Mouse (Mus musculus): Measurements from ENCODE around the gene Mterf4. TPM values are rescaled to one million over a fixed set of nuclear protein-coding genes. Genes with fewer than 3 reads are reported as not detected.

Gene Mterf4
- polyA plus RNA-seq, 1 experiment from 2014 or later, result 28.6 TPM

Small RNA genes lying within 50 kb of the gene (microRNA-seq; reads per million reads assigned to microRNA genes)
- not detected for gene Mir6345
- not detected for gene Mir6901
- not detected for gene Mir6902

Other genes with a start within 250 kb of the Mterf4 start
- gene Kif1a, start 204.0 kb downstream of the Mterf4 start, polyA plus RNA-seq (2014; fragmentation: Nextera tagmentation; extraction: Ambion mirVana), result 18.7 and 23.2 TPM in 2 replicates
- gene Agxt, start 170.7 kb downstream of the Mterf4 start, polyA plus RNA-seq (2014; fragmentation: Nextera tagmentation; extraction: Ambion mirVana), result not detected in 2 replicates
- 2.6 TPM in 2 replicates for gene 2310007B03Rik, start 145.0 kb downstream of the Mterf4 start, polyA plus RNA-seq (2014; fragmentation: Nextera tagmentation; extraction: Ambion mirVana)
- 0.10 and 0.23 TPM in 2 replicates for gene Crocc2, start 137.2 kb downstream of the Mterf4 start, polyA plus RNA-seq (2014; fragmentation: Nextera tagmentation; extraction: Ambion mirVana)
- gene Sned1, start 70.1 kb downstream of the Mterf4 start, polyA plus RNA-seq (2014; fragmentation: Nextera tagmentation; extraction: Ambion mirVana), result 4.8 and 8.6 TPM in 2 replicates
- 59.5 and 63.1 TPM in 2 replicates for gene Ppp1r7, start 36.9 kb upstream of the Mterf4 start, polyA plus RNA-seq (2014; fragmentation: Nextera tagmentation; extraction: Ambion mirVana)
- gene Pask, start 37.6 kb upstream of the Mterf4 start, polyA plus RNA-seq (2014; fragmentation: Nextera tagmentation; extraction: Ambion mirVana), result 13.7 and 16.4 TPM in 2 replicates
- gene Ano7, start 68.0 kb upstream of the Mterf4 start, polyA plus RNA-seq (2014; fragmentation: Nextera tagmentation; extraction: Ambion mirVana), result 0.77 and 0.81 TPM in 2 replicates
- 197 and 219 TPM in 2 replicates for gene Hdlbp, start 172.9 kb upstream of the Mterf4 start, polyA plus RNA-seq (2014; fragmentation: Nextera tagmentation; extraction: Ambion mirVana)
- 7.0 and 7.7 TPM in 2 replicates for gene Farp2, start 206.2 kb upstream of the Mterf4 start, polyA plus RNA-seq (2014; fragmentation: Nextera tagmentation; extraction: Ambion mirVana)

Measured in stomach, embryonic 14.5 days (tissue).